Mouse (Mus musculus): ENCODE measurements at regions not wholly inside any gene's neighbourhood (a gene's known extent, or its start where the extent isn't known, plus 50 kb on each side); places are given as distances from the start of the nearest gene placed in this dataset.

DNA sequence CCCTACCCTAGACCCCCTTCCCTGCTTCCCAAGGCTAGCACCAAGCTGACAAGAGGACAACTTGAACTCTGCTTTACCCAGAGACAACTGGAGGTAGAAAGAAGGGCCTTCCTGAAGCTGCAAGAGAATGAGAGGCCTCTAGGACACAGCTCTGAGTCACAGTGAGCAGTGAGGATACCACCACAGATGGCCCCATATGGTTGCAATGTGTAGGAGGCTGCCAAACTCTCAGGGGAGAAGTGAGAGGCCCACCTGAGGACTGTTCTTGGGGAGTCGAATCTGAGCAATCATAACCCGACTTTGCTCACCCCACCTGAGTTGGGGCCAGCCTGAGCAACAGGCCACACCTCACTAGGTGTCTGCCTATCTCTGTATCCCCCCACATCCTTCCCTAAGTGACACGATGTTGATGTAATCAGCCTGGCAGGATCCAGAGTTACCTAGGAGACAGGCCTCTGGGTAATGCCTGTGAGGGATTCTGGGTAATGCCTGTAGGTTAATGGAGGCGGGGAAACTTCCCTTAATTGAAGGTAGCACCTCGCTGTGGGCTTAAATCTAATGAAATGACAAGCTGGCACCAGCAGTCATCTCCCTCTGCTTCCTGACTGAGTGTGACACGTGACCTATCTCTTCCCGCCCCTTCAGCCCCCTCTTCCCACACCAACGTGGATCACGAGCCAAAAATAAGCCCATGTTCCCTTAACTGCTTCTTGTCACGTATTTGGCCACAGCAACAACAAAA, 207.7 kb downstream of the Bcl2l11 start:
- DNase-seq (ENCODE audit: extremely low read depth, insufficient read length, low spot score): no peak

DNA sequence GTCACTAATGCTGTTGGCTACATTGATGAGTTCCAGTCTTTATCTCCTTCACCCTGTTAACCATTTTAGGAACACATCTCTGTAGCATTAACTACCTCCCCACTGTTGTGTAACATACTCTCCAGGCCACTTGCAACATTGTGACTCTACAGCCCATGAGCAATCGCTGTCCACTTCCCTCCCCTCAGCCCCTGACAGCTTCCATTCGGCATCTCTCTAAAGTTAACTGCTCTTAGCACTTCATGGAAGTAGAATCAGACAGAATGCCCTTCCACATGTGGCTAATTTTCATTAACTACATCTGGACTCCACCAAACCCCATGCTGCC, 208.3 kb downstream of the Bcl2l11 start:
- no peak for DNase-seq (ENCODE audit: extremely low read depth, insufficient read length, low spot score)

DNA sequence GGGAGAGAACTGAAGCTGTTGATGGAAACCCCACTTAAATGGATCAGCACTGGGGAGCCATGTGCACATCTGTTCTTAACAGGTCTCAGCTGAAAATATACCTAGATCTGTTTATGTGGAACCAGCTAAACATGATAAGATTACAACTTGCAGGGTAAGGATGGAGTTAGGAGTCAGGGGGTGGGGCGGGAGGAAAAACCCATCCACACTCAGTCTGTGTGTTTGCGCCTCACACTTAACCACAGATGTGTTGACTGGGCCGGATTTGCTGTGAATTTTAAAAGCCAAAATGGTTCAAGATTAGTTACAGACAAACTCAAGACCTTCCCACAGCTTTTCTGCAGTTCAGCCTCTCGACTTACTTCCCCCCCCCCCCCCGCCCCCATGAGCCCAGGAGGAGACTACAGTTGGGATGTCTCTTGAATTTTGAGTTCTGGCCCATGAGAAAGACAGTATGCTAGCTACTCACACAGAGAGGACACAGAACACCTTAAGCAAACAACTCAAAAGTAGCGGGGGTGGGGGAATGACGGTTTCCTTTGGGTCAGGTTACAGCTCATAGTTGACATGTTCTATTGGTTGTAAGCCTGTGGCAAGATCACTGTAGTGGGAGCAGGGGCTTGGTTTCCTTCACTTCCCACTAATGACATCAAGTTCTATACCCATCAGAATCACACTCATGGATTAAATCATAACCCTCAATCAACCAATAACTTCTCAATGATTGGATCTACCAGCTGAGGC, 209.1 kb downstream of the Bcl2l11 start:
- DNase-seq (ENCODE audit: extremely low read depth, insufficient read length, low spot score): no peak

DNA sequence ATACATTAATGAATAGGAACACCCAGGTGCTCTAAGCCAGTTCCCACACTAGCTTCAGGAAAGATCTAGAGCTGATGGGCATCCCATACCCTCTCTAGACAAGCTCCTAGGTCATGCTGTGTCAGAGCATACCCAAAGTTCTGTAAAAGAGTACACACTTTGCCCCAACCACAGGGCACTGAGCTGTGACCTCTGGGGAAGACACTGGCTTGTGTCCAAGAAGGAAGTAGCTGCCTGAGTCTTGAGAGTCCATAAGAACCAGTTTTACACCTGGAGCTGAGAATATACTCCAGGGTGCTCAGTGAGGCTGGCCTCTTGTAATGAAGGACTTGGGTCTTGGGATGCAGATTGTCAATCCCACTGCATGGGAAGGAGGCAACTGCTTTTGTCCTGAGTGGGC, 211.4 kb downstream of the Bcl2l11 start:
- no peak for DNase-seq (ENCODE audit: extremely low read depth, insufficient read length, low spot score)

DNA sequence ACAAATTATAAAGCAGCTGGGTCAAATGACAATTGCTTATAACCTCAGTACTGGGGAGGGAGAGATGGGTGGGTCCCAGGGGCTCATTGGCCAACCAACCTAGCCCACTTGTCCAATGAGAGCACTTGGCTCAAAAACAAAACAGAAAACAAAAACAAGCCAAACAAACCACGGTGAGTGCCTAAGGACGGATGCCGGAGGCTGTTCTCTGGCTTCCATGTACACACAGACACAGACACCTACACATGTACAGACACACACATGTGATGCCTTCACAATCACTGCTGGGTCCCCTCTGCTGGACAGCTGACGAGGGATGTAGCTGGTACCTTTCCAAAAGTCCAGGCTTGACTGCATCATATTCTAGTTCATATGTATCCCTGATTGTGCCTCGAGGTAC, 212.0 kb downstream of the Bcl2l11 start:
- no peak for DNase-seq (ENCODE audit: extremely low read depth, insufficient read length, low spot score)

DNA sequence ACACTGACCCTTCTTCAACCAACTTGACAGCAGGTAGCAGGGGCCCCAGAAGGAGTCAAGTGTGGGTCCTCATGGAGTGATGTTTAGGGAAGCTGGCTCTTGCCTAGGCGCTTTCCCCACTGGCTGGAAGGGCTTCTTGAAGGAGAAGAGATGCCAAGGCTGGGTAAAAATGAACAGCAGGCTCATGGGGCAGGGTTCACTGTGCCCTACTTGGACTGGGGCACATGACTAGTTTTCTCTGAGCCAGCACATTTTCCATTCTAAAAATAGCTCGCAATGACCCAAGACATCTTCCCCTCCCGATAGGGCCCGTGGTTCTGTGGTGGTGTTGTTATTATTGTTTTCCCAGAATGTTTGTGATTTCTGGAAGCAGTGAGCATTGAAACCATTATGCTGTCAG, 212.6 kb downstream of the Bcl2l11 start:
- no peak for DNase-seq (ENCODE audit: extremely low read depth, insufficient read length, low spot score)

DNA sequence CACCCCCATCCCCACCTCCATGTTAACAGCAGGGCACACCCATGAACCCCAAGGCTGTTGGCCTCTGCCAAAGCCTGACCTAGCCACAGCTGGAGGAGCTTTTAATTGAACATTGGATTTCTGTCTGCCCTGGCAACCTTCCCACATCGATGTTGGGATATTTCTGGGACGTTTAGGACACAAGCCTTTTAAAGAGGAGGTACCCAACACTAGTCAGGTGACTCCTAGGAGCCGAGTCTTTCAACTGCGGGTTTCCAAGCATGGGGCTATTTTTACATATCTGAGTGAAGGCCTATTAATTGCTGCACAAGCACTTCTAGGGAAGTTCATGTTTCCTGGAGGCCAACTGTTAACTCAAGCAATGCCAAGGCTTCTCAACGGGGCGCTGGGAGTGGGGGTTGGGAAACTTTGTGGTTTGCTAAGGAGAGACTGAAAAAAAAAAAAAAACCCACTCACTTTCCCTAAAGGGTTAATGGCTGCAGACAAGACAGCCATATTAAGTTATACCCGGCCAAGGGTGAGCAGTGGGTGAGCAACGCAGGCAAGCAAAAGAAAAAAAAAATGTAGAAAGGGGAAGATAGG, 213.3 kb downstream of the Bcl2l11 start:
- peak; percentile 41 for DNase-seq (ENCODE audit: extremely low read depth, insufficient read length, low spot score)

DNA sequence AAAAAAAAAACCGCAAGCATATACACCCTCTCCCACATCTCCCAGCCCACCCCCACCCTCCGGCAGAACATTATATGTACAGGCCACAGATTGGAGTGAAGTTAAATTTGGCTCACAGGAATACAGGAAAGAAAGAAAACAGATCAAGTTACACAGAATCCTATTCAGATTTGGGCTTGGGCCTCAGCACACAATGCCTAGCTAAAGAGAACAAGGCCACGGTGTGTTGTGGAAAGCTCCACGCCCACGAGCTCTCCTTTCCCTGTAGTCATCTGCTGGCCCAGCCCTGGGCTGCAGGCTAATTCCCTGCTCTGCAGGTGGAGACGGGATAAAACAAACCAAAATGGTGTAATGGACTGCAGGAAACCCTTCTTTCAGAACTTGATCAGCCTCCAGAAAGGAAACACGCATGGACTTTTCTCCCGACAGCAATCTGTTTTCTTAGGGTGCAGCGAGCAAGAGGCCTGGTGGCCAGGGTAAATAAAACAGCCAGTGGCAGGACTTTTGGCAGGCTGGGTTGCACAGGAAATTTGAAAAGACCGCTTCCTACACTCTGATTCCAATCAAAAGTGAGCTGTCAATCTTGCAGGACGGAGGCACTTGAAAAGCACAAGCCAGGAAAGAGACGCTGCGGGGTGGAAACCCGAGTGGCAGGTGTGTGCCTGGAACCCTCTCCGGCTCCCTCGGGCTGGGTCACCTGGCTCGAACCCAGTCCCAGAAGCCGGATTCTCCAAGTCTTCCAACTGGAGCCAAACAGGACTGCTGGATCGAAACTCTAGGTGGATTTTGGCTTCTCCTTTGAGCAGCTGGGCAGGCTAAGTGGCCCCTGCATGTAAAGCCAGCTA, 214.0 kb downstream of the Bcl2l11 start:
- peak; percentile 59 for DNase-seq (ENCODE audit: extremely low read depth, insufficient read length, low spot score)

DNA sequence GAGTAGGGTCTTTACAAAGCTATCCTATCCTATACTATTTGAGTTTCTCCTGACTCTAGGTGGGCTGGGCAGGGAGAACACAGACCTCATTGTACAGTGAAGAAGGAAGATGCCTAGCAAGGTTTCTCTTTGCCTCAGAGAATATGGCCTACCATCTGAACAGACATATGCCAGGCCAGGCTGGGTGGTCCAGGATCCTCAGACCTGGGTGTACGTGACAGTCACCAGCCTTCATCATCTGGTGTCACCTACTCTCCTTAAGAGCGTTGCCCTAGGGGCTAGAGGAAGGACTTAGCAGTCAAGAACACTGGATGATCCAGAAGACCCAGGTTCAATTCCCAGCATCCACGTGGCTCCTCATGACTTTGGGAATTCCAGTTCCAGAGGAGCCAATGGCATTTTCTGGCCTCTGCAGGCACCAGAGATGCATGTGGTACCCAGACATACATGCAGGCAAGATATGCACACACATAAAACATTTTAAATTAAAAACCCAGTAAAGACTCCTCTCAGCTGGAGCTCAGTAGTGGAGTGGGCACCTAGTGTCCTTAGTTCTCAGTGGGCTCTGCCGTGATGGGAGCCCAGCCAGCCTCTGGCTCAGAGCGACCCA, 214.9 kb downstream of the Bcl2l11 start:
- no peak for DNase-seq (ENCODE audit: extremely low read depth, insufficient read length, low spot score)

DNA sequence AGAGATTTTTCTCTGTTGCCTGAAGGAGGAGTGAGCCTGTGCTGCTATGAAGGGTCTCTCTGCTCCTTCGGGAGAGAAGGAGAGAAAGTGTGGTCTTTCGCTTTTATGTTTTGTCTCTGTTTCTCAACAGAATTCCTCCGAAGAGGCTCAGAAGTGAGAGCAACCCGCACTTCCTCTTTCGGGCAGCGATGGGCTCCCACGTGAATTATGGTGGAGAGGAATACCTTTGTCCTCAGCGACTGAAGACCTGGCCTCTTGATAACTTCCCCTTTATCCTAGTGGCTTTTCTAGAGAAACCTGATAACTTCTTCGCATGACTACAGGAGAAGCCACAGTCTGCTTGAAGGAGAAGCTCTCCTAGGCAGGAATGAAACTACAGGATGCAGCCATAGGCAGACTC, 216.4 kb downstream of the Bcl2l11 start:
- no peak for DNase-seq (ENCODE audit: extremely low read depth, insufficient read length, low spot score)

DNA sequence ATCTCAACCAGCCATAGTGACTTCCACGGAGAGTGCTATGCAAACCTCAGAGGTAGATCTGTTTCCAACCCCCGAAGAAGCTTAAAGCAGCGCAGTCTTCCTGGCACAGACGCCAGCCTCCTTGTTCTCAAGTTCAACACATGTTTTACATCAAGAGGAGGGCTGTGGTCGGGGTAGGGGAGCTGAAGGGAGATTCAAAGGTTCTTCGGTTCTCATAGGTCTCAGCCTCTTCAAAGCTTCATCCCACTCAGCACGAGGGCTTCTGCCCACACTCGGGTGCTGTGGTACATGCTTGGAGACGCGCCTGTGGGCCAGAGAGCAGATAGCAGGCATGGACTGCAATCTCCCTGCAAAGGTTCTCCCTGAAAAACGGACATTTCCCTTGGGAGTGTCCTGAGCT, 219.7 kb downstream of the Bcl2l11 start:
- DNase-seq (ENCODE audit: extremely low read depth, insufficient read length, low spot score): no peak

DNA sequence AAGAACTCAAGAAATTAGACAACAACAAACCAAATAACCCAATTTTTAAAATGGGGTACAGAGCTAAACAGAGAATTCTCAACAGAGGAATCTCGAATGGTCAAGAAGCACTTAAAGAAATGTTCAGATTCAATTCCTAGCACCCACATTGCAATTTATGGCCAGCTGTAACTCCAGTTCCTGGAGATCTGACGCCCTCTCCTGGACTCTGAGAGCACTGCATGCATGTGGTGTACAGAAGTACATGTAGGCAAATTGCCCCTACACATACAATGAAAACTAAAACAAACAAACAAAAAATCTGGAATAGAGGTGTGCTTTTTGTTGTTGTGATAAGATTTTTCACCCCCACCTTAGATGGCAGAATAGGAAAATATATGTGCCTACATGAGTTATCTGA, 222.7 kb downstream of the Bcl2l11 start:
- DNase-seq (ENCODE audit: extremely low read depth, insufficient read length, low spot score): no peak

DNA sequence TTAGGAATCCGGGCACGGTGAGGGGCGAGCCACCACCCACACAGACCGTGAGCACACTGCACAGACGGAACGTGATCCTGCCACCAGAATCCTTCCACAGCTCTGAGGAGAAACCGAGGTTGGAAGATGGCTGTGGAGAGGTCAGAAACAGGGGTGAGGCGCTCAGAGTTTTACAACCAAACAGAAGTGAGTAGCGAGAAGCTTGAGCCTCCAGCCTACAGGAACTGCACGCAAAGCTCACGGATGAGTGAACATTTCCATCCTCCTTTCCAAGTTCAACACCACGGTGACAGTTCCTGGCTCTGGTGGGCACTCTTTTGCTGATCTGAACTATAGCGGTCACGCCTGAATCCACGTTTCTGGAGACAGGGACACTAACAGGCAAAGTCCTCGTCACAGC, 225.6 kb downstream of the Bcl2l11 start:
- no peak for DNase-seq (ENCODE audit: extremely low read depth, insufficient read length, low spot score)

DNA sequence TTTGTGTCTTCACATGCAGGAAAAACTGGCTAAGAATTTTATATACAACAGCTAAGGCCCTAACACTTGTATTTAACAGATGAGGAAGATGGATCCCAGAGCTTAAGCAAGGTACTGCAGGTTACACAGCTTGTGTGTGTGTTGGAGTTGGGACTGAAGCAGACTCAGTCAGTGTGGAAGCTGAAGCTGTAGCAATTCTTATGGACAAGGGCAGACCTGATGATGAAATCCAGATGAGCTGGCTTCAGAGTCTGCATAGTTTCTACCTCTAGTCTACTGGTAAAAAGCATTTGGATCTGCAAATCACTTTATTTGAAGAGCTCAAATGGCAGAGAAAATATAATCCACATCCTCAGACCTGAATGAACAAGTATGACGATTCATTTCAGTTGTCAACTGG, 226.7 kb downstream of the Bcl2l11 start:
- no peak for DNase-seq (ENCODE audit: extremely low read depth, insufficient read length, low spot score)

DNA sequence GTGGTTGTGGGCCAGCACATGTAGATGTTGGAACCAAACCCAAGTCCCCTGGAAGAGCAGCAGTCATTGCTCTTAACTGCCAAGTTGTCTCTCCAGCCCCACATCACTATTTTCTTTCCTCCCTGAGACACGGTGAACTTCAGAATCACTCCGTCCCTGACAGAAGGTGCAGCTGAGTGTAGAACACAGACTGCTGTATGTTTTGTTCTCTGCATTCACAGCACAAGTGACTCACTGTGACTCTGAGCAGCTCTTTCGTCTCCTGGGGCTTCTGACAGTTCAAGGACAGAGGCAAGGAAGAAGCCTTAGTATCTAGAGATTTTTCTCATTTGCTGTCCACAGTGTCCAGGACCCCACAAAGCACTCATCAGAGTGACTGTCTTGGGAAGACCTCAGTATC, 227.6 kb downstream of the Bcl2l11 start:
- DNase-seq (ENCODE audit: extremely low read depth, insufficient read length, low spot score): no peak

DNA sequence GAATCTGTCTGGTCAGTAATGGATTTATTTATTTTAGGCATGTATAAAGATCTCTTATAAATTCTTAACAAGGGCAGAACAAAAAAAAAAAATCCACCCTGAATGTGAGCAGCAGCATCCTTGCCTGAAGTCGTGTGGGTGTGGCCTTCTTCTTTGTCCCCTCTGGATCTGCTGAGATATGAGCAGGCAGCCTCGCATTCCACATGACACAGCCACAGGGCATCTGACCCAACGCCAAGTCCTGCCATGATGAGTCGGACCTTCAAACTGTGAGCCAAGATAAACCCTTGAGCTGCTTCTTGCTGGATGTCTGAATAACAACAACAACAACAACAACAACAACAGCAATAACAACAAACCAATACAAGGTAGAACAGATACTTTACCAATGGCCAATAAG, 230.5 kb downstream of the Bcl2l11 start:
- peak; percentile 65 for DNase-seq (ENCODE audit: extremely low read depth, insufficient read length, low spot score)

DNA sequence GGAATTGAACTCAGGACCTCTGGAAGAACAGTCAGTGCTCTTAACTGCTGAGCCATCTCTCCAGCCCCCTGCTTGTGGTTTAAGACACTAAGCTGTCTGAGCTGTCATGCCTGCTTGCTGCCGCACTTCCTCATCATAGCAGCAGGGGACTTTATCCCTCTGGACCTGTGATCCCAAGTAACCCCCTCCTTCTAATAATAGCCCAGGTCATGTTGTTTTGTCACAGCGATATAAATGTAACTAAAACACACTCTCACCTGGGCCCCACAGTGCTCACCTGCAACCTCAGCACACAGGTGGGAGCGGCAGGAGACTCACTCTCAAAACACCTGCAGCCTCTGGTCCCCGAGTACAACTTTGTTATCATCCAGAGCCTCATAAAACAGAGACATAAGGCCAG, 231.9 kb upstream of the Spdye4c start:
- DNase-seq (ENCODE audit: extremely low read depth, insufficient read length, low spot score): no peak

DNA sequence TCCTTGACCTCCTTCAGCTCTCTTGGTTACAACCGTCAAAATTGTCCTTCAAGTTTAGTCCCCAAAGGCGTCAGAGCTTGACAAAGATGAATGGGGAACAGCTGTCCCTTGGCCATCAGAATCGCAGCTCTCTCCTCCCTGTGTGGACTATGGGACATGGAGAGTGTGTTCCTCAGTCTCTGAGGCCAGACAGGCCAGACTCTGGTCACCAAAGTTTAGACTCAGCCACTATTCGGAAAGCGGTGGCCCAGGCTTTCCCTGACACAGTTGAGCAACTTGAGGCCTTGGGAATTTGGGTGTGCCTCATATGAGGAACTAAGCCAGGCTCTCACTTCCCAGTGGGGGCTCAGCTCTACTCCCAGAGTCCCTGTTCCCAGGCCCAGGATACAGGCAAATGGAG, 230.5 kb upstream of the Spdye4c start:
- no peak for DNase-seq (ENCODE audit: extremely low read depth, insufficient read length, low spot score)

DNA sequence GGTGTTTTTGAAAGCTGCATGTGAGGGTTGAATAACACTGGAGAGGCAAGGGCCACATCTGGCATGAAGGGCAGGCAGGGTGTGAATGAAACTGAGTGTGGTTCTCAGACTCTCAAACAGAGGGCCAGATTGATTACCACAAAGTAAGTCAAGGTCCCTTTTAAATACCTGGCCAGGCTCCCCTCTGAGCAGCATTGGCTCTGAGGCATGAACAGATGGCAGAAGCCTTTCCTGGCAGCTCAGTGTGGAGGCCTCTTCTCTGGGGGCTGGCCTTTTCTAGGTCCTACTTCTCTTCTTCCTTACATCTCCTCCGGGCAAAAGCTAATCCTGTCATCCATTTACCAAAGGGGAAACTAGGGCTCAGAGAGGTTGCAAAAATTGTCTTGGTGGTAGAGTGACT, 229.6 kb upstream of the Spdye4c start:
- DNase-seq (ENCODE audit: extremely low read depth, insufficient read length, low spot score): no peak

DNA sequence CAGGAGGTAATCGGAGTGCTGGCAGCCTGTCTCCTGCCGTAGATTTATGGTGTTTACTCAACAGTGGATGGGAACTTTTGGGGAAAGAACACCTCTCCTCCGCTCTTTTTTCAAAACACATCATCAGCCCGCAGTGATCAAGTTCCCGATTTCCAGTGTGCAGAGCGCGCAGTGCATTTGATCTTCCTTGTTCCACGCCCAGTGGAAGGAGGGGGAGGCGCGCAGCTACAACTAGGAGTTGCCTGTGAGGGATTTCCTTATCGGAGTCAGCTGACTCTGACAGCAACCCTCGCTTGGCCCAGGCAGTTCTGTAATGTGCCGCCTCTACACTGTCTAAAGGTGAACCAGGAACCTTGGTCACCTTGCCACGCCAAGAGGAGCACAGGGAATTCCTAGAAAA, 226.8 kb upstream of the Spdye4c start:
- DNase-seq (ENCODE audit: extremely low read depth, insufficient read length, low spot score): no peak

DNA sequence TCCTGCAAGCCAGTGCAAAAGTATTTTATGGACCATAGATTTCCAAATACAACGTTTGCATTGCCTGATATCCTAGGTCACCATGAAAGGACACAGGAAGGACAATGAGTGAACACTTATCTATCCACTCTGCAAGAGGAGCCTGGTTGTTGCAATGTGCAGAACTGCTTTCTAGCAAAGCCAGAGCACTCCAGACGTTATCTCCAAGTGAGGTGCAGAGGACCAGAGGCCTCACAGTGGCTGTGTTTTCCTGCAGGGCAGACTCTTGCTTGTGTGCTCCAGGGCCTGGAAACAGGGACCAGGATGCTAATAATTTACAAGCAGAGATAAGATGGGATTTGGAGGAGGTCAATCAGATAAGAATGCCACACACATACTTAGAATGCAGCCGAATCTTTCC, 226.0 kb upstream of the Spdye4c start:
- DNase-seq (ENCODE audit: extremely low read depth, insufficient read length, low spot score): no peak
